Mouse (Mus musculus) CH12.LX (cell line): ENCODE data around the gene Exoc8.

Experiments
- CTCF ChIP-seq, 2 experiments: IDR thresholded peaks in 1 of 2; conservative IDR thresholded peaks in 1 of 2; 2 replicates each; pipeline ENCODE4 v1.5.1; 2011 to 2012; ENCODE audit warnings: low read depth in 2 of 2, low read length in 2 of 2, improper control_type of control experiment in 1 of 2, inconsistent platforms in 1 of 2, mild to moderate bottlenecking in 1 of 2, moderate library complexity in 1 of 2
- MAFK ChIP-seq: IDR thresholded peaks from 2 replicates; pipeline ENCODE4 v1.6.1; 2011; ENCODE audit warnings: low read length, improper control_type of control experiment; ENCODE audit not compliant: insufficient replicate concordance
- NELFE ChIP-seq: IDR thresholded peaks from 2 replicates; pipeline ENCODE4 v1.6.1; 2011; ENCODE audit warnings: low read depth, low read length, improper control_type of control experiment
- NRF1 ChIP-seq: IDR thresholded peaks from 2 replicates; pipeline ENCODE4 v1.6.1; 2014; ENCODE audit warnings: low read depth, mild to moderate bottlenecking, inconsistent platforms, low read length, improper control_type of control experiment, moderate library complexity
- POLR2A ChIP-seq: IDR thresholded peaks from 2 replicates; pipeline ENCODE4 v1.6.1; 2011; ENCODE audit warnings: low read depth, mild to moderate bottlenecking, improper control_type of control experiment, low read length
- POLR2AphosphoS2 ChIP-seq: IDR thresholded peaks from 2 replicates; pipeline ENCODE4 v1.6.1; 2011; ENCODE audit warnings: low read depth, low read length, improper control_type of control experiment
- ZC3H11A ChIP-seq: IDR thresholded peaks from 2 replicates; pipeline ENCODE4 v1.6.1; 2012; ENCODE audit warnings: low read depth, mild to moderate bottlenecking, inconsistent platforms, low read length, improper control_type of control experiment

GRCm38 (mm10) chr8:124935116-124935515 lies 37.6 kb upstream of the Exoc8 start:
- TF ChIP-seq CTCF (conservative IDR thresholded peaks at IDR 0.05 in 1 of 2, IDR thresholded peaks at IDR 0.05 in 1 of 2; ENCODE audit: low read depth in 2 of 2, low read length in 2 of 2) = no peak
- TF ChIP-seq ZC3H11A = no peak
- TF ChIP-seq POLR2AphosphoS2 = no peak
- no peak for TF ChIP-seq NELFE
- TF ChIP-seq NRF1 = no peak
- no peak for TF ChIP-seq POLR2A
- TF ChIP-seq MAFK = no peak
